Mouse (Mus musculus): Measurements from ENCODE around the gene Gja5. TPM values are rescaled to one million over a fixed set of nuclear protein-coding genes. Genes with fewer than 3 reads are reported as not detected.

Gja5 gene
- polyA plus RNA-seq, 1 experiment from 2014 or later: 34.7 TPM

DNA sequence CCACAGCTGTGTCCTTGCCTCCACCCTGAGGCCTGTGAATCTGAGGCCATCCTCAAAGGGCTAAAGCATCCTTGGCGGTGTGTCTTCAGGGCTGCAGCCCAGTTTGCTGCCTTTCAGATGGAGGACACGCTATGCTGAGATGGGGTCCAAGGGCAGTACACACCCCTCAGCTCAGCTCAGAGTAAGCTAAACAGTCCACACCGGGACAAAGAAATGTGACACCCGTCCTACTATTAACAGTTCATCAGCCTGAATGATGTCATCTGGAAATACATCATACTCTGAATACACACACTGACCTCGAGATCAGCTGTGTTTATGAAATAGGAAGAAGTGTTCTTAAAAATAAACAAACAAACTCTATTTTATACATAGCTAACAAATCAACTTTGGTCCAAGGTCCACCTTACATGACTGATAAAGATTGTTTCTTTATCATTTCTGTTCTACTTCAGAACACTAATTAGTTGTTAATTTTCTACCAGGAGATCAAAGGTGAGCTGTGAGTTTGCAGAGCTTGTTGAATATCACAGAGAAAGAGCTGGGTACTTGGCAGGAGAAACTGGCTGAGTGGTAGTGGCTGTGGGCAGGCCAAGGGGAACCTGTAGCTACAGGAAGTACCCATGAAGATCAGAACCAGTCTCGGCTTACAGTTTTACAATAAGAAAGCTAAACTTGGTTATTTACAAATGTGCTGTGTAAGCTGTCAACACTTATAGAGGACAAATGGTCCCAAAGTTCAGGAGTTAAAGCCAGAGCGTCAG is 29.5 kb upstream of the Gja5 start:
- no peak for ATAC-seq (replicated peaks; ENCODE audit: insufficient number of reproducible peaks, low FRiP score, low TSS enrichment)
- H3K4me1 ChIP-seq (ENCODE audit: control insufficient read depth, insufficient read depth, low read length): no peaks in the 10 kb centered on the region
- no peaks in the 10 kb centered on the region for H3K9me3 ChIP-seq (replicated peaks; ENCODE audit: control insufficient read depth, low read length)
- no peak overlapping the region for H3K4me2 ChIP-seq
- H3K9ac ChIP-seq (ENCODE audit: low read depth, low read length): no peak overlapping the region
- WGBS (ENCODE audit: insufficient replicate concordance): 78% methylated on average over 7 of the region's 7 CpGs
- H3K4me3 ChIP-seq (ENCODE audit: low read depth, low read length): no peak overlapping the region
- peaks cover 18% of the 10 kb centered on the region for H3K36me3 ChIP-seq (ENCODE audit: control insufficient read depth, insufficient read depth, low read length)
- H3K27me3 ChIP-seq (ENCODE audit: control insufficient read depth, insufficient read depth, low read length): no peaks in the 10 kb centered on the region
- H3K27ac ChIP-seq (ENCODE audit: low read depth, low read length): no peak overlapping the region

GRCm38 (mm10) chr3:96879536-96879935 is 25.0 kb upstream of the Gja5 start:
- Histone ChIP-seq H3K9ac (ENCODE audit: low read depth, low read length) (no peak overlapping the region), H3K27ac (ENCODE audit: low read depth, low read length) (no peak overlapping the region), H3K4me2 (no peak overlapping the region), H3K27me3 (ENCODE audit: control insufficient read depth, insufficient read depth, low read length) (no peaks in the 10 kb centered on the region), H3K9me3 (replicated peaks; ENCODE audit: control insufficient read depth, low read length) (no peaks in the 10 kb centered on the region), H3K4me3 (ENCODE audit: low read depth, low read length) (no peak overlapping the region), H3K4me1 (ENCODE audit: control insufficient read depth, insufficient read depth, low read length) (no peaks in the 10 kb centered on the region), H3K36me3 (ENCODE audit: control insufficient read depth, insufficient read depth, low read length) (no peaks in the 10 kb centered on the region; the same call in 1 of the 2 replicates)
- WGBS (ENCODE audit: insufficient replicate concordance): 83% methylated on average over 9 of the region's 9 CpGs
- ATAC-seq (replicated peaks; ENCODE audit: insufficient number of reproducible peaks, low FRiP score, low TSS enrichment): no peak

DNA sequence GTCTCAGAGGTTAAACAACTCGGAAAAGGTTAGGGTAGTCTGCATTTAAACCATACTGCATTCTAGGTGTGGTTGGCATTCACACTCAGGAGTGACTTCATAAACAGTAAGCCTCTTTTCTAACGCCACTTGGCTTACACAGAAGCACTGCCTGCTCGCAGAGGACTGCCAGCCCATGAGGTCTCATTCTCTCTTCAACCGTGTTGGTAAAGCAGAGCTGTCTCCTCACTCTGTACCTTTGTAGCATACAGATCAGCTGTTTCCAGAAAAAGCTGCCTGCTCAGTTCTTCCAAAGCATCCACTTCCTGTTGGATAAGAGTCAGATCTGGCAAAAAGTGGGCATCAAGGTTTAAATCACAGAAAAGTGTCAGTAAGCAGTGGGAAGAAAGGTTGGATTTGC is 24.1 kb upstream of the Gja5 start:
- no peak overlapping the region for H3K9ac ChIP-seq (ENCODE audit: low read depth, low read length)
- no peaks in the 10 kb centered on the region for H3K9me3 ChIP-seq (replicated peaks; ENCODE audit: control insufficient read depth, low read length)
- no peaks in the 10 kb centered on the region for H3K4me1 ChIP-seq (ENCODE audit: control insufficient read depth, insufficient read depth, low read length)
- 82% methylated on average over 4 of the region's 4 CpGs for WGBS (ENCODE audit: insufficient replicate concordance)
- H3K36me3 ChIP-seq (ENCODE audit: control insufficient read depth, insufficient read depth, low read length): no peaks in the 10 kb centered on the region; the same call in 1 of the 2 replicates
- H3K27me3 ChIP-seq (ENCODE audit: control insufficient read depth, insufficient read depth, low read length): no peaks in the 10 kb centered on the region
- no peak overlapping the region for H3K27ac ChIP-seq (ENCODE audit: low read depth, low read length)
- no peak overlapping the region for H3K4me3 ChIP-seq (ENCODE audit: low read depth, low read length)
- H3K4me2 ChIP-seq: no peak overlapping the region
- ATAC-seq (replicated peaks; ENCODE audit: insufficient number of reproducible peaks, low FRiP score, low TSS enrichment): no peak

GRCm38 (mm10) chr3:96881557-96881956 is 22.9 kb upstream of the Gja5 start:
- Histone ChIP-seq H3K4me2 (no peak overlapping the region), H3K4me1 (ENCODE audit: control insufficient read depth, insufficient read depth, low read length) (no peaks in the 10 kb centered on the region), H3K9ac (ENCODE audit: low read depth, low read length) (no peak overlapping the region), H3K27ac (ENCODE audit: low read depth, low read length) (no peak overlapping the region), H3K9me3 (replicated peaks; ENCODE audit: control insufficient read depth, low read length) (no peaks in the 10 kb centered on the region), H3K27me3 (ENCODE audit: control insufficient read depth, insufficient read depth, low read length) (no peaks in the 10 kb centered on the region), H3K36me3 (ENCODE audit: control insufficient read depth, insufficient read depth, low read length) (no peaks in the 10 kb centered on the region; the same call in 1 of the 2 replicates), H3K4me3 (ENCODE audit: low read depth, low read length) (no peak overlapping the region)
- 78% methylated on average over 6 of the region's 6 CpGs for WGBS (ENCODE audit: insufficient replicate concordance)
- no peak for ATAC-seq (replicated peaks; ENCODE audit: insufficient number of reproducible peaks, low FRiP score, low TSS enrichment)

GRCm38 (mm10) chr3:96882061-96882849 is 22.2 kb upstream of the Gja5 start:
- Histone ChIP-seq H3K27me3 (ENCODE audit: control insufficient read depth, insufficient read depth, low read length) (no peaks in the 10 kb centered on the region), H3K27ac (ENCODE audit: low read depth, low read length) (no peak overlapping the region), H3K4me2 (no peak overlapping the region), H3K36me3 (ENCODE audit: control insufficient read depth, insufficient read depth, low read length) (no peaks in the 10 kb centered on the region; the same call in 1 of the 2 replicates), H3K9me3 (replicated peaks; ENCODE audit: control insufficient read depth, low read length) (no peaks in the 10 kb centered on the region), H3K4me1 (ENCODE audit: control insufficient read depth, insufficient read depth, low read length) (no peaks in the 10 kb centered on the region), H3K9ac (ENCODE audit: low read depth, low read length) (no peak overlapping the region), H3K4me3 (ENCODE audit: low read depth, low read length) (no peak overlapping the region)
- WGBS (ENCODE audit: insufficient replicate concordance): 91% methylated on average over 14 of the region's 14 CpGs
- no peak for ATAC-seq (replicated peaks; ENCODE audit: insufficient number of reproducible peaks, low FRiP score, low TSS enrichment)

DNA sequence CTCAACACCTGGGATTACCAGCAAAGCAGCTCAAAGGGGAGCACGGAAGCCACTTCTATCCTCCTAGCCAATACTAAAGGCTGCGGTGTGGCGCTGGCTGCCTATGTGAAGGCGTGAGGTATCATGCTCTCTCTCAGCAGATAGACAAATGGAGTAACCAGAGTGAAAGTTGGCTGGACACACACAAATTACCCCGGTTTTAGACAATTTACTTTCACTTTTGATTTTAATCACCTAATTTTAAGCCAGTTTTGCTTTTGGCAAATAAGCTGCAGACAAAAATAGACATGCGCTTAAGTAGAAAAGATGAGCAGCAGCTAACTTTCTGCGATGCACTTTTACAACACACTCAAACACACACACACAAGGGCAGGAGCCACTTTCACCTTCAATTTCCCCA is 20.8 kb upstream of the Gja5 start:
- Histone ChIP-seq H3K36me3 (ENCODE audit: control insufficient read depth, insufficient read depth, low read length) (no peaks in the 10 kb centered on the region; the same call in 1 of the 2 replicates), H3K9ac (ENCODE audit: low read depth, low read length) (no peak overlapping the region), H3K4me3 (ENCODE audit: low read depth, low read length) (no peak overlapping the region), H3K27me3 (ENCODE audit: control insufficient read depth, insufficient read depth, low read length) (no peaks in the 10 kb centered on the region), H3K27ac (ENCODE audit: low read depth, low read length) (no peak overlapping the region), H3K4me2 (no peak overlapping the region), H3K9me3 (replicated peaks; ENCODE audit: control insufficient read depth, low read length) (no peaks in the 10 kb centered on the region), H3K4me1 (ENCODE audit: control insufficient read depth, insufficient read depth, low read length) (no peaks in the 10 kb centered on the region)
- no peak for ATAC-seq (replicated peaks; ENCODE audit: insufficient number of reproducible peaks, low FRiP score, low TSS enrichment)
- 92% methylated on average over 7 of the region's 7 CpGs for WGBS (ENCODE audit: insufficient replicate concordance)

- Histone ChIP-seq H3K9me3 (replicated peaks; ENCODE audit: control insufficient read depth, low read length) (no peaks in the 10 kb centered on the region), H3K27ac (ENCODE audit: low read depth, low read length) (no peak overlapping the region), H3K9ac (ENCODE audit: low read depth, low read length) (no peak overlapping the region), H3K36me3 (ENCODE audit: control insufficient read depth, insufficient read depth, low read length) (no peaks in the 10 kb centered on the region), H3K4me2 (no peak overlapping the region), H3K4me3 (ENCODE audit: low read depth, low read length) (no peak overlapping the region), H3K4me1 (ENCODE audit: control insufficient read depth, insufficient read depth, low read length) (peaks cover 3% of the 10 kb centered on the region; the same call in 1 of the 2 replicates), H3K27me3 (ENCODE audit: control insufficient read depth, insufficient read depth, low read length) (peaks cover 6% of the 10 kb centered on the region)
- 89% methylated on average over 4 of the region's 4 CpGs for WGBS (ENCODE audit: insufficient replicate concordance)
- ATAC-seq (replicated peaks; ENCODE audit: insufficient number of reproducible peaks, low FRiP score, low TSS enrichment): no peak
Observed at GRCm38 (mm10) chr3:96902336-96902999, 2.0 kb upstream of the Gja5 start.

GRCm38 (mm10) chr3:96904851-96905541 is 503 bp downstream of the Gja5 start, which contains the start of gene Gpr89:
Gpr89 (minus strand) TSS chr3:96905346.
- H3K9me3 ChIP-seq (replicated peaks; ENCODE audit: control insufficient read depth, low read length): no peaks in the 10 kb centered on the region
- ATAC-seq (replicated peaks; ENCODE audit: insufficient number of reproducible peaks, low FRiP score, low TSS enrichment): peak; percentile 95
- peaks cover 3% of the 10 kb centered on the region; the same call in 1 of the 2 replicates for H3K4me1 ChIP-seq (ENCODE audit: control insufficient read depth, insufficient read depth, low read length)
- H3K27me3 ChIP-seq (ENCODE audit: control insufficient read depth, insufficient read depth, low read length): peaks cover 9% of the 10 kb centered on the region
- H3K9ac ChIP-seq (ENCODE audit: low read depth, low read length): peak within 1 kb of the TSS; percentile 83
- WGBS (ENCODE audit: insufficient replicate concordance): under 1% methylated on average over 40 of the region's 40 CpGs
- H3K4me2 ChIP-seq: peak within 1 kb of the TSS; percentile 80
- H3K36me3 ChIP-seq (ENCODE audit: control insufficient read depth, insufficient read depth, low read length): no peaks in the 10 kb centered on the region
- no peak within 1 kb of the TSS for H3K27ac ChIP-seq (ENCODE audit: low read depth, low read length)
- peak within 1 kb of the TSS; percentile 81 for H3K4me3 ChIP-seq (ENCODE audit: low read depth, low read length)
